Mouse (Mus musculus): ENCODE results near the gene Olfr417. TPM values are rescaled to one million over a fixed set of nuclear protein-coding genes. Genes with fewer than 3 reads are reported as not detected.

Gene Olfr417
- not detected for polyA plus RNA-seq (2014; fragmentation: Illumina TruSeq; extraction: RNeasy Lipid Tissue Mini Kit (QIAGEN cat#74804); ENCODE audit: low read depth, low replicate concordance)

GRCm38 (mm10) chr1:174364882-174365451, at the start of gene Olfr417:
Gene Olfr417 (plus strand): TSS chr1:174365122.

GRCm38 (mm10) chr1:174330218-174330617, 34.7 kb upstream of the Olfr417 start, which contains the start of gene Mptx1:
Gene Mptx1 (plus strand): TSS chr1:174330518.

GRCm38 (mm10) chr1:174390746-174391145, 25.8 kb downstream of the Olfr417 start, which contains the start of gene Olfr248:
Gene Olfr248 (plus strand): TSS chr1:174391046.

GRCm38 (mm10) chr1:174423764-174424163, 58.8 kb downstream of the Olfr417 start, which contains the start of gene Olfr414:
Gene Olfr414 (plus strand): TSS chr1:174424064.

Other genes starting within 250 kb of the Olfr417 start
- gene Olfr231, start 244.0 kb upstream of the Olfr417 start, polyA plus RNA-seq (2014; fragmentation: Illumina TruSeq; extraction: RNeasy Lipid Tissue Mini Kit (QIAGEN cat#74804); ENCODE audit: low read depth, low replicate concordance) = not detected
- not detected for gene Olfr424, start 233.6 kb upstream of the Olfr417 start, polyA plus RNA-seq (2014; fragmentation: Illumina TruSeq; extraction: RNeasy Lipid Tissue Mini Kit (QIAGEN cat#74804); ENCODE audit: low read depth, low replicate concordance)
- gene Olfr420, start 209.5 kb upstream of the Olfr417 start, polyA plus RNA-seq (2014; fragmentation: Illumina TruSeq; extraction: RNeasy Lipid Tissue Mini Kit (QIAGEN cat#74804); ENCODE audit: low read depth, low replicate concordance) = not detected
- not detected for gene Spta1, start 192.3 kb upstream of the Olfr417 start, polyA plus RNA-seq (2014; fragmentation: Illumina TruSeq; extraction: RNeasy Lipid Tissue Mini Kit (QIAGEN cat#74804); ENCODE audit: low read depth, low replicate concordance)
- not detected for gene Olfr419, start 113.1 kb upstream of the Olfr417 start, polyA plus RNA-seq (2014; fragmentation: Illumina TruSeq; extraction: RNeasy Lipid Tissue Mini Kit (QIAGEN cat#74804); ENCODE audit: low read depth, low replicate concordance)
- gene Mptx1, start 34.6 kb upstream of the Olfr417 start, polyA plus RNA-seq (2014; fragmentation: Illumina TruSeq; extraction: RNeasy Lipid Tissue Mini Kit (QIAGEN cat#74804); ENCODE audit: low read depth, low replicate concordance) = not detected
- gene Olfr248, start 25.9 kb downstream of the Olfr417 start, polyA plus RNA-seq (2014; fragmentation: Illumina TruSeq; extraction: RNeasy Lipid Tissue Mini Kit (QIAGEN cat#74804); ENCODE audit: low read depth, low replicate concordance) = not detected
- not detected for gene Olfr414, start 58.9 kb downstream of the Olfr417 start, polyA plus RNA-seq (2014; fragmentation: Illumina TruSeq; extraction: RNeasy Lipid Tissue Mini Kit (QIAGEN cat#74804); ENCODE audit: low read depth, low replicate concordance)
- gene Olfr220, start 77.0 kb downstream of the Olfr417 start, polyA plus RNA-seq (2014; fragmentation: Illumina TruSeq; extraction: RNeasy Lipid Tissue Mini Kit (QIAGEN cat#74804); ENCODE audit: low read depth, low replicate concordance) = not detected
- 0.28 TPM for gene Fmn2, start 136.7 kb downstream of the Olfr417 start, polyA plus RNA-seq (2014; fragmentation: Illumina TruSeq; extraction: RNeasy Lipid Tissue Mini Kit (QIAGEN cat#74804); ENCODE audit: low read depth, low replicate concordance)